Comparison of ENCODE assay signal across 8 mouse cellular contexts in the genomic region with DNA sequence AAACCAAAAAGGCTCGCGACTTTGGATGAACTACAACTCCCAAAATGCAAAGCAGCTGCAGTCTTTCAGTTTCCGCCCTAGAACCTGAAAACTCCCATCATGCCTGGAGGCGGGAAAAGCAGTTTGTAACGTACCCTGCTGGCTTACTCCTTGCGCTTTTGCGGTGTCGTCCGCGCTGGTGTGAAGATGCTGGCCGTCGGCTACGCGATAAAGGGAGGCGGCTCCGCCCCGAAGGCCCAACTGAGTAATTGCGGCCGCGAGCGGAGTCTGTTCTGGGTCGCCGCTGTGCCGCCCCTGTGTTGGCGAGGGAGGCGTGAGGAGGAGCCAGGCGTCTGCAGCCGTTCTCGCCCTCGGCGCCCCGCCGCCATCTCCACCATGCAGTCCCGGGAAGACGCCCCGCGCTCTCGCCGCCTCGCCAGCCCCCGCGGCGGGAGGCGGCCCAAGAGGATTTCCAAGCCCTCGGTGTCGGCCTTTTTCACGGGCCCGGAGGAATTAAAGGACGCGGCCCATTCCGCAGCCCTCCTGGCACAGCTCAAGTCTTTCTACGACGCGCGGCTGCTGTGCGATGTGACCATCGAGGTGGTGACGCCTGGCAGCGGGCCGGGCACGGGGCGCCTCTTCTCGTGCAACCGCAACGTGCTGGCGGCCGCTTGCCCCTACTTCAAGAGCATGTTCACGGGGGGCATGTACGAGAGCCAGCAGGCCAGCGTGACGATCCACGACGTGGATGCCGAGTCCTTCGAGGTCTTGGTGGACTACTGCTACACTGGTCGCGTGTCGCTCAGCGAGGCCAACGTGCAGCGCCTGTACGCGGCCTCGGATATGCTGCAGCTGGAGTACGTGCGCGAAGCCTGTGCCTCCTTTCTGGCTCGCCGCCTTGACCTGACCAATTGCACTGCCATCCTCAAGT. TPM values are rescaled to one million over a fixed set of nuclear protein-coding genes. Genes with fewer than 3 reads are reported as not detected.
DNase-seq lines count a peak whose midpoint lies in the region; ATAC-seq and TF ChIP-seq lines count a peak whose summit lies in the region.
"Not testable (repeated sequence)": the region's sequence is repeated elsewhere in the genome, so short reads cannot be mapped to it uniquely, and the experiment has no call there.

A gene (plus strand): TSS at position 155 of the 910 bp plus-strand sequence.

- peak within 1 kb of the TSS; percentile 53 for H3K4me3 ChIP-seq in hindbrain, postnatal 0 days (ENCODE audit: low read length)

- H3K9ac ChIP-seq in hindbrain, postnatal 0 days (replicated peaks; ENCODE audit: low read length), result 0 out of 2 replicates have a peak within 1 kb of the TSS, but pooled peaks have one; percentile 21

- H3K9me3 ChIP-seq in hindbrain, postnatal 0 days (ENCODE audit: low read length), result not testable (repeated sequence)

- H3K36me3 ChIP-seq in hindbrain, postnatal 0 days (ENCODE audit: insufficient read depth, low read length), result not testable (repeated sequence)

- peak within 1 kb of the TSS; percentile 65 for H3K4me2 ChIP-seq in hindbrain, postnatal 0 days (ENCODE audit: low read depth, low read length)

- not testable (repeated sequence) for H3K4me1 ChIP-seq in hindbrain, postnatal 0 days (ENCODE audit: insufficient read depth, low read length)

- not testable (repeated sequence) for H3K27ac ChIP-seq in hindbrain, postnatal 0 days

- not testable (repeated sequence) for H3K27me3 ChIP-seq in hindbrain, postnatal 0 days (ENCODE audit: insufficient read depth, low read length)

- WGBS in hindbrain, postnatal 0 days, result 19% methylated on average over 41 of the region's 89 CpGs

- ATAC-seq in hindbrain, postnatal 0 days, result peak; percentile 93

- DNase-seq in adrenal gland, adult (ENCODE audit: inconsistent age in 2 of 2, low spot score in 1 of 2), result peak; percentile 79 to 93
- peak; percentile 96 for DNase-seq in embryo, embryonic 10 days (ENCODE audit: low spot score)
- DNase-seq in gastrocnemius, adult 8-10 months (ENCODE audit: low spot score in 2 of 2), result peak; percentile 45 to 49
- peak; percentile 96 for DNase-seq in hindbrain, postnatal 0 days (ENCODE audit: low spot score)
- peak; percentile 72 to 79 for DNase-seq in left cerebral cortex, adult 18-20 months (ENCODE audit: low spot score in 2 of 2)
- peak; percentile 81 to 83 for DNase-seq in lung, postnatal 4 days
- peak; percentile 97 for DNase-seq in retina, postnatal 1 day
- DNase-seq in thymus, postnatal 4 days, result peak; percentile 77

- not testable (repeated sequence) for TF ChIP-seq CTCF in hindbrain, postnatal 0 days (IDR thresholded peaks at IDR 0.05; ENCODE audit: low read depth)

RNA-seq across cellular contexts. Expression of the gene that starts here (rescaled TPM):
- not detected for total RNA-seq in gastrocnemius, adult 8-10 months (2022)
- total RNA-seq in hindbrain, postnatal 0 days (2014; rRNA removed), result 2.5 and 2.9 TPM in 2 replicates
- polyA plus RNA-seq in hindbrain, postnatal 0 days (2015; fragmentation: Nextera tagmentation; extraction: Ambion mirVana), result 1.1 and 1.8 TPM in 2 replicates
- 1 to 10 TPM in 1 of 2 experiments, under 1 TPM in 1; 0.80 to 1.0 TPM for total RNA-seq in left cerebral cortex, adult 18-20 months (2021)

Comparison
In these comparisons a context has a peak if more than half of its experiments do, and no peak if none do; other contexts are left out.
1. Peak in DNase-seq in gastrocnemius, adult 8-10 months; RNA of the gene not detected or under 1 TPM.
2. DNase-seq: peak in every context shown above with its lines; median percentile 97 in retina, postnatal 1 day; 96 in embryo, embryonic 10 days; 96 in hindbrain, postnatal 0 days; 86 in adrenal gland, adult; 82 in lung, postnatal 4 days; 77 in thymus, postnatal 4 days; 76 in left cerebral cortex, adult 18-20 months; 47 in gastrocnemius, adult 8-10 months.